Comparison of ENCODE assay signal across 9 mouse cellular contexts in the genomic region with DNA sequence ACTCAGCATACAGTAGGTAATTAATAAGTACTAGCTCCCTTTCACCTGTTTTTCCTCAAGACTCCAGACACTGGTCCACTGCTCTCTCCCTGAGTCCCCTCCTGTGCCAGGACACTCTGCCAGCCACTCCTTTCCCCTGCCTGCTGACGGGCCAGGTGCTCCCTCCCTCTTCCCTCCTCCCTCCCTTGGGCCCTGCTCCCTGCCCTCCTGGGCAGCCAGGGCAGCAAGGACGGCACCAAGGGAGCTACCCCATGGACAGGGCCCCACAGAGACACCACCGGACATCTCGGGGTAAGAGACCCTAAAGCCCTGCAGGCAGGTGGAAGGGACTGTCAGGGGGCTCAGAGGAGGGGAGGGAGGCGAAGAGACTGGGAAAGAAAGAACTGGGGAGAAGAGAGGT. TPM values are rescaled to one million over a fixed set of nuclear protein-coding genes. Genes with fewer than 3 reads are reported as not detected.
A peak's percentile ranks its signal among the peaks of the same experiment; 100 is the strongest.
DNase-seq lines count a peak whose midpoint lies in the region; ATAC-seq and TF ChIP-seq lines count a peak whose summit lies in the region.
"Had no signal": no experiment of that assay in that cellular context is flagged by ENCODE, and none has a peak within 500 bp of the region (broad histone marks: within the 10 kb centered on the region; RNA-seq: fewer than 3 reads in every experiment).

TSS of gene Rorc (plus strand) at position 154 of the 400 bp plus-strand sequence.

- no peaks in the 10 kb centered on the region for H3K27me3 ChIP-seq in thymus, adult 2 months (ENCODE audit: control insufficient read depth, insufficient read depth, low read length)
- H3K27me3 ChIP-seq in forebrain, embryonic 11.5 days (ENCODE audit: control insufficient read depth, insufficient read depth, low read length): peaks cover 4% of the 10 kb centered on the region; the same call in 1 of the 2 replicates
- no peaks in the 10 kb centered on the region for H3K27me3 ChIP-seq in midbrain, embryonic 11.5 days (ENCODE audit: control insufficient read depth, insufficient read depth, low read length)

- H3K4me1 ChIP-seq in thymus, adult 2 months (replicated peaks; ENCODE audit: control insufficient read depth, insufficient read depth, low read length): peaks cover 59% of the 10 kb centered on the region
- peaks cover 15% of the 10 kb centered on the region for H3K4me1 ChIP-seq in forebrain, embryonic 11.5 days (replicated peaks; ENCODE audit: control insufficient read depth, insufficient read depth, low read length)
- peaks cover 14% of the 10 kb centered on the region for H3K4me1 ChIP-seq in midbrain, embryonic 11.5 days (ENCODE audit: control insufficient read depth, insufficient read depth, low read length)

- WGBS in thymus, adult 2 months: 79% methylated on average over 5 of the region's 5 CpGs
- 16% methylated on average over 5 of the region's 5 CpGs for WGBS in forebrain, embryonic 11.5 days
- WGBS in midbrain, embryonic 11.5 days: 16% methylated on average over 5 of the region's 5 CpGs

- DNase-seq in thymus, adult 2 months: no peak
- no peak for DNase-seq in thymus, postnatal 10 days (ENCODE audit: low spot score in 2 of 2)
- no peak for DNase-seq in forebrain, embryonic 11.5 days (ENCODE audit: low spot score)
- DNase-seq in heart, postnatal 10 days: peak; percentile 68 to 72
- DNase-seq in kidney, postnatal 25 days: peak; percentile 77 to 95
- no peak for DNase-seq in midbrain, embryonic 11.5 days (ENCODE audit: low spot score, missing footprints)
- no peak for DNase-seq in spleen, postnatal 14 days (ENCODE audit: low spot score in 2 of 2)

- H3K9ac ChIP-seq in forebrain, embryonic 11.5 days (ENCODE audit: low read length): peak within 1 kb of the TSS; percentile 16
- peak within 1 kb of the TSS; percentile 33; the same call in 1 of the 2 replicates for H3K9ac ChIP-seq in midbrain, embryonic 11.5 days (ENCODE audit: low read length)

- no peak for TF ChIP-seq CTCF in thymus, adult 2 months (IDR thresholded peaks at IDR 0.05; ENCODE audit: borderline replicate concordance, control insufficient read depth, extremely low read depth, insufficient read depth, low read length, poor library complexity)

- no peak for TF ChIP-seq POLR2A in thymus, adult 2 months (IDR thresholded peaks at IDR 0.05; ENCODE audit: control insufficient read depth, extremely low read depth, insufficient read depth, low read length, poor library complexity)

- peak within 1 kb of the TSS; percentile 43 for H3K4me2 ChIP-seq in forebrain, embryonic 11.5 days (ENCODE audit: low read depth, low read length, severe bottlenecking)
- H3K4me2 ChIP-seq in midbrain, embryonic 11.5 days: peak within 1 kb of the TSS; percentile 30

- H3K9me3 ChIP-seq in forebrain, embryonic 11.5 days (ENCODE audit: control insufficient read depth, low read length): no peaks in the 10 kb centered on the region
- H3K9me3 ChIP-seq in midbrain, embryonic 11.5 days (ENCODE audit: control insufficient read depth, low read length): no peaks in the 10 kb centered on the region

- ATAC-seq in forebrain, embryonic 11.5 days (replicated peaks; ENCODE audit: low FRiP score): 0 out of 2 replicates have a peak, but pooled peaks have one; percentile 13
- 0 out of 2 replicates have a peak, but pooled peaks have one; percentile 6 for ATAC-seq in midbrain, embryonic 11.5 days (ENCODE audit: low FRiP score)
- ATAC-seq in granulocyte monocyte progenitor cell, adult 5-6 weeks (replicated peaks; ENCODE audit: poor library complexity, severe bottlenecking): no peak

- peak within 1 kb of the TSS; percentile 10; the same call in 1 of the 2 replicates for H3K27ac ChIP-seq in thymus, adult 2 months (ENCODE audit: control insufficient read depth, insufficient read depth, low read length)
- no peak within 1 kb of the TSS for H3K27ac ChIP-seq in forebrain, embryonic 11.5 days (ENCODE audit: low read depth, low read length)
- H3K27ac ChIP-seq in midbrain, embryonic 11.5 days (ENCODE audit: low read depth, low read length): no peak within 1 kb of the TSS

- H3K36me3 ChIP-seq in thymus, adult 2 months (ENCODE audit: control insufficient read depth, insufficient read depth, low read length): no peaks in the 10 kb centered on the region; the same call in 1 of the 2 replicates
- H3K36me3 ChIP-seq in forebrain, embryonic 11.5 days (ENCODE audit: control insufficient read depth, insufficient read depth, low read length): no peaks in the 10 kb centered on the region
- H3K36me3 ChIP-seq in midbrain, embryonic 11.5 days (ENCODE audit: control insufficient read depth, insufficient read depth, low read length): no peaks in the 10 kb centered on the region

- intact Hi-C loops in heart, postnatal 10 days (cut with DNase I): no loop called here

- H3K4me3 ChIP-seq in thymus, adult 2 months (ENCODE audit: control insufficient read depth, insufficient read depth, low read length): peak within 1 kb of the TSS; percentile 16
- H3K4me3 ChIP-seq in forebrain, embryonic 11.5 days (ENCODE audit: low read depth, low read length): peak within 1 kb of the TSS; percentile 7; the same call in 1 of the 2 replicates
- H3K4me3 ChIP-seq in midbrain, embryonic 11.5 days (ENCODE audit: low read depth, low read length): no peak within 1 kb of the TSS

RNA-seq across cellular contexts. Expression of gene Rorc, which starts in this region (rescaled TPM):
- 296 and 308 TPM in 2 replicates for polyA plus RNA-seq in thymus, adult 2 months (2012; rRNA removed)
- polyA plus RNA-seq in forebrain, embryonic 11.5 days (2014; fragmentation: Nextera tagmentation; extraction: Ambion mirVana): 0.60 and 1.3 TPM in 2 replicates
- total RNA-seq in heart, postnatal 10 days (2021): 10 to 100 TPM; 27.2 to 29.9 TPM
- 0.10 and 0.14 TPM in 2 replicates for polyA plus RNA-seq in midbrain, embryonic 11.5 days (2014; fragmentation: Nextera tagmentation; extraction: Ambion mirVana)
- total RNA-seq in granulocyte monocyte progenitor cell, adult 5-6 weeks (2014; fragmentation: Nextera tagmentation): not detected in 2 replicates
- total RNA-seq in granulocyte monocyte progenitor cell, adult 5-6 weeks (2017): 0.13 TPM in 1 of 2 replicates, not detected in the other
- total RNA-seq: MEL had no signal

Comparison
In these comparisons a context has a peak if more than half of its experiments do, and no peak if none do; other contexts are left out.
1. RNA of gene Rorc (total RNA-seq): 27.2 to 29.9 TPM in heart, postnatal 10 days; 0.13 TPM in granulocyte monocyte progenitor cell, adult 5-6 weeks; every median in the first group is over 10 times any median in the second.
2. RNA of gene Rorc (polyA plus RNA-seq): 296 to 308 TPM in thymus, adult 2 months; 0.60 to 1.3 TPM in forebrain, embryonic 11.5 days and 0.10 to 0.14 TPM in midbrain, embryonic 11.5 days; every median in the first group is over 100 times any median in the second.
3. Peak in ATAC-seq, H3K9ac ChIP-seq and H3K4me2 ChIP-seq in midbrain, embryonic 11.5 days; RNA of the gene not detected or under 1 TPM.
4. DNase-seq: peak in heart, postnatal 10 days (2 of 2) and kidney, postnatal 25 days (2 of 2); none in thymus, adult 2 months (single experiment), thymus, postnatal 10 days (0 of 2), forebrain, embryonic 11.5 days (single experiment), midbrain, embryonic 11.5 days (single experiment) and spleen, postnatal 14 days (0 of 2).